Mouse (Mus musculus) left cerebral cortex, postnatal 4 days (tissue): ENCODE measurements around the gene Gm29427. TPM values are rescaled to one million over a fixed set of nuclear protein-coding genes. Genes with fewer than 3 reads are reported as not detected.

Experiments
- DNase-seq: peaks from one replicate; pipeline ENCODE4 v3.0.0-alpha.2; 2022
- intact Hi-C: fragments of 180-260 bp; cut with DNase I; formaldehyde crosslinking; loops from one replicate; pipeline ENCODE4 v1.15.1; 2025
- total RNA-seq, 2 experiments: library from RNA; stranded (reverse); gene quantifications; 2 replicates each; pipeline ENCODE4 v1.2.3; 2021

Gm29427 gene
- total RNA-seq, 2 experiments from 2014 or later: not detected

- intact Hi-C loops: no loop called here
- DNase-seq: no peak
Measured at GRCm38 (mm10) chr1:130732706-130733658, 17.4 kb upstream of the Gm29427 start.

- no peak for DNase-seq
- intact Hi-C loops: no loop called here
Measured at GRCm38 (mm10) chr1:130731741-130732337, 16.2 kb upstream of the Gm29427 start, which contains the start of gene AA986860. AA986860 (plus strand) TSS chr1:130731976.

- DNase-seq: no peak
- intact Hi-C loops: no loop called here
Measured at GRCm38 (mm10) chr1:130729153-130729552, 13.6 kb upstream of the Gm29427 start, which contains the start of gene Pfkfb2. Pfkfb2 (minus strand) TSS chr1:130729253.

- no peak for DNase-seq
- intact Hi-C loops: no loop called here
Measured at GRCm38 (mm10) chr1:130728708-130729107, 13.1 kb upstream of the Gm29427 start.

- intact Hi-C loops: no loop called here
Measured at GRCm38 (mm10) chr1:130728070-130728469, 12.5 kb upstream of the Gm29427 start.

GRCm38 (mm10) chr1:130726396-130726795, 10.8 kb upstream of the Gm29427 start:
- DNase-seq: no peak

More at GRCm38 (mm10) chr1:130728070-130728469, 12.5 kb upstream of the Gm29427 start:
- no peak for DNase-seq

GRCm38 (mm10) chr1:130724206-130724605, 8.6 kb upstream of the Gm29427 start:
- no peak for DNase-seq
- intact Hi-C loops: no loop called here

More at GRCm38 (mm10) chr1:130726396-130726795, 10.8 kb upstream of the Gm29427 start:
- intact Hi-C loops: no loop called here

- DNase-seq: peak; percentile 96
- intact Hi-C loops: loop anchor here (5.0 kb wide), 1 partner anchor 340 kb away; no protein-coding TSS in a partner anchor
Measured at GRCm38 (mm10) chr1:130717291-130717871, 1.8 kb upstream of the Gm29427 start, which contains the start of gene Yod1. Yod1 (plus strand) TSS chr1:130717327.

GRCm38 (mm10) chr1:130716513-130717290, 1.1 kb upstream of the Gm29427 start:
- peak; percentile 57 for DNase-seq
- intact Hi-C loops: loop anchor here (5.0 kb wide), 1 partner anchor 341 kb away; no protein-coding TSS in a partner anchor

GRCm38 (mm10) chr1:130716218-130716512, 566 bp upstream of the Gm29427 start:
- intact Hi-C loops: loop anchor here (5.0 kb wide), 1 partner anchor 341 kb away; no protein-coding TSS in a partner anchor
- DNase-seq: peak; percentile 4

- no peak for DNase-seq
- intact Hi-C loops: no loop called here
Measured at GRCm38 (mm10) chr1:130714046-130714445, 1.6 kb downstream of the Gm29427 start.

- intact Hi-C loops: no loop called here
- DNase-seq: no peak
Measured at GRCm38 (mm10) chr1:130710283-130711080, 5.1 kb downstream of the Gm29427 start.

GRCm38 (mm10) chr1:130703613-130704012, 12.0 kb downstream of the Gm29427 start:
- intact Hi-C loops: no loop called here
- DNase-seq: no peak

GRCm38 (mm10) chr1:130701976-130702375, 13.6 kb downstream of the Gm29427 start:
- intact Hi-C loops: no loop called here
- DNase-seq: no peak

GRCm38 (mm10) chr1:130699937-130700633, 15.5 kb downstream of the Gm29427 start:
- intact Hi-C loops: no loop called here
- peak; percentile 42 for DNase-seq

- intact Hi-C loops: no loop called here
- no peak for DNase-seq
Measured at GRCm38 (mm10) chr1:130698601-130699000, 17.0 kb downstream of the Gm29427 start.

GRCm38 (mm10) chr1:130683905-130684304, 31.7 kb downstream of the Gm29427 start:
- intact Hi-C loops: no loop called here
- no peak for DNase-seq

GRCm38 (mm10) chr1:130681656-130682413, 33.8 kb downstream of the Gm29427 start:
- DNase-seq: no peak
- intact Hi-C loops: no loop called here
